Mouse (Mus musculus): ENCODE measurements around the gene Armc7. TPM values are rescaled to one million over a fixed set of nuclear protein-coding genes. Genes with fewer than 3 reads are reported as not detected.
"Not testable (repeated sequence)": the region's sequence is repeated elsewhere in the genome, so short reads cannot be mapped to it uniquely, and the experiment has no call there.

Gene Armc7
- polyA plus RNA-seq, 1 experiment: 11.6 TPM

- Histone ChIP-seq H3K4me1 (ENCODE audit: control insufficient read depth, insufficient read depth, low read length) (no peaks in the 10 kb centered on the region), H3K4me3 (replicated peaks; ENCODE audit: extremely low read depth, low read depth, low read length) (no peak overlapping the region)
- TF ChIP-seq POLR2A (IDR thresholded peaks at IDR 0.05; ENCODE audit: borderline replicate concordance, extremely low read depth, low read depth, low read length) (no peak), CTCF (IDR thresholded peaks at IDR 0.05; ENCODE audit: insufficient read depth, low read length) (no peak)
- DNase-seq: no peak
- WGBS: 78% methylated on average over 11 of the region's 11 CpGs
Measured at GRCm38 (mm10) chr11:115483278-115483677, 7.8 kb downstream of the Armc7 start.

- TF ChIP-seq CTCF (IDR thresholded peaks at IDR 0.05; ENCODE audit: insufficient read depth, low read length): peak; percentile 82
- no peak for TF ChIP-seq POLR2A (IDR thresholded peaks at IDR 0.05; ENCODE audit: borderline replicate concordance, extremely low read depth, low read depth, low read length)
- no peak overlapping the region for H3K4me3 ChIP-seq (replicated peaks; ENCODE audit: extremely low read depth, low read depth, low read length)
- peak; percentile 77 for DNase-seq
- H3K4me1 ChIP-seq (ENCODE audit: control insufficient read depth, insufficient read depth, low read length): no peaks in the 10 kb centered on the region
- 19% methylated on average over 6 of the region's 6 CpGs for WGBS
Measured at GRCm38 (mm10) chr11:115483726-115484125, 8.3 kb downstream of the Armc7 start.

GRCm38 (mm10) chr11:115485155-115485554 lies 9.7 kb downstream of the Armc7 start:
- whole genome bisulfite sequencing: 83% methylated on average over 12 of the region's 12 CpGs
- no peak overlapping the region for H3K4me3 ChIP-seq (replicated peaks; ENCODE audit: extremely low read depth, low read depth, low read length)
- TF ChIP-seq POLR2A (IDR thresholded peaks at IDR 0.05; ENCODE audit: borderline replicate concordance, extremely low read depth, low read depth, low read length): no peak
- no peak for TF ChIP-seq CTCF (IDR thresholded peaks at IDR 0.05; ENCODE audit: insufficient read depth, low read length)
- H3K4me1 ChIP-seq (ENCODE audit: control insufficient read depth, insufficient read depth, low read length): no peaks in the 10 kb centered on the region
- DNase-seq: no peak

- DNase-seq: no peak
- TF ChIP-seq POLR2A (IDR thresholded peaks at IDR 0.05; ENCODE audit: borderline replicate concordance, extremely low read depth, low read depth, low read length) (no peak), CTCF (IDR thresholded peaks at IDR 0.05; ENCODE audit: insufficient read depth, low read length) (no peak)
- peaks cover 9% of the 10 kb centered on the region; the same call in 1 of the 2 replicates for H3K4me1 ChIP-seq (ENCODE audit: control insufficient read depth, insufficient read depth, low read length)
- WGBS: 88% methylated on average over 19 of the region's 19 CpGs
- H3K4me3 ChIP-seq (replicated peaks; ENCODE audit: extremely low read depth, low read depth, low read length): no peak overlapping the region
Measured at GRCm38 (mm10) chr11:115488551-115489104, 13.2 kb downstream of the Armc7 start.

GRCm38 (mm10) chr11:115490441-115491355 lies 15.2 kb downstream of the Armc7 start:
- TF ChIP-seq CTCF (IDR thresholded peaks at IDR 0.05; ENCODE audit: insufficient read depth, low read length): no peak
- no peak for TF ChIP-seq POLR2A (IDR thresholded peaks at IDR 0.05; ENCODE audit: borderline replicate concordance, extremely low read depth, low read depth, low read length)
- no peak for DNase-seq
- Histone ChIP-seq H3K4me1 (ENCODE audit: control insufficient read depth, insufficient read depth, low read length) (peaks cover 9% of the 10 kb centered on the region; the same call in 1 of the 2 replicates), H3K4me3 (replicated peaks; ENCODE audit: extremely low read depth, low read depth, low read length) (peak overlapping the region; percentile 68)
- 27% methylated on average over 25 of the region's 25 CpGs for WGBS

- TF ChIP-seq POLR2A (IDR thresholded peaks at IDR 0.05; ENCODE audit: borderline replicate concordance, extremely low read depth, low read depth, low read length) (peak; percentile 76; the same call in 1 of the 2 replicates), CTCF (IDR thresholded peaks at IDR 0.05; ENCODE audit: insufficient read depth, low read length) (peak; percentile 56)
- peak; percentile 79 for DNase-seq
Measured at GRCm38 (mm10) chr11:115491356-115492083, 16.1 kb downstream of the Armc7 start, which contains the start of gene Nt5c. Gene Nt5c (minus strand): TSS chr11:115491862.

GRCm38 (mm10) chr11:115492387-115492786 lies 16.9 kb downstream of the Armc7 start:
- DNase-seq: no peak
- TF ChIP-seq POLR2A (IDR thresholded peaks at IDR 0.05; ENCODE audit: borderline replicate concordance, extremely low read depth, low read depth, low read length) (no peak), CTCF (IDR thresholded peaks at IDR 0.05; ENCODE audit: insufficient read depth, low read length) (no peak)
- Histone ChIP-seq H3K4me1 (ENCODE audit: control insufficient read depth, insufficient read depth, low read length) (peaks cover 9% of the 10 kb centered on the region; the same call in 1 of the 2 replicates), H3K4me3 (replicated peaks; ENCODE audit: extremely low read depth, low read depth, low read length) (peak overlapping the region; percentile 4)
- WGBS: 26% methylated on average over 6 of the region's 6 CpGs

More at GRCm38 (mm10) chr11:115491356-115492083, 16.1 kb downstream of the Armc7 start, which contains the start of gene Nt5c:
- Histone ChIP-seq H3K4me1 (ENCODE audit: control insufficient read depth, insufficient read depth, low read length) (peaks cover 9% of the 10 kb centered on the region; the same call in 1 of the 2 replicates), H3K4me3 (replicated peaks; ENCODE audit: extremely low read depth, low read depth, low read length) (peak within 1 kb of the TSS; percentile 68)
- 0% methylated on average over 43 of the region's 43 CpGs for WGBS

- not testable (repeated sequence) for H3K4me1 ChIP-seq (ENCODE audit: control insufficient read depth, insufficient read depth, low read length); H3K4me3 ChIP-seq (replicated peaks; ENCODE audit: extremely low read depth, low read depth, low read length); DNase-seq
- WGBS: 85% methylated on average over 9 of the region's 9 CpGs
Measured at GRCm38 (mm10) chr11:115496559-115496958, 21.1 kb downstream of the Armc7 start.

GRCm38 (mm10) chr11:115502636-115503035 lies 27.2 kb downstream of the Armc7 start:
- WGBS: 95% methylated on average over 6 of the region's 6 CpGs
- Histone ChIP-seq H3K4me1 (ENCODE audit: control insufficient read depth, insufficient read depth, low read length) (no peaks in the 10 kb centered on the region), H3K4me3 (replicated peaks; ENCODE audit: extremely low read depth, low read depth, low read length) (no peak overlapping the region)
- TF ChIP-seq POLR2A (IDR thresholded peaks at IDR 0.05; ENCODE audit: borderline replicate concordance, extremely low read depth, low read depth, low read length) (no peak), CTCF (IDR thresholded peaks at IDR 0.05; ENCODE audit: insufficient read depth, low read length) (no peak)
- DNase-seq: no peak
